Mouse (Mus musculus): Measurements from ENCODE around the gene D130043K22Rik. TPM values are rescaled to one million over a fixed set of nuclear protein-coding genes. Genes with fewer than 3 reads are reported as not detected.
A peak's percentile ranks its signal among the peaks of the same experiment; 100 is the strongest.

Gene D130043K22Rik
- polyA plus RNA-seq, 1 experiment from 2014 or later = 0.48 TPM

DNA sequence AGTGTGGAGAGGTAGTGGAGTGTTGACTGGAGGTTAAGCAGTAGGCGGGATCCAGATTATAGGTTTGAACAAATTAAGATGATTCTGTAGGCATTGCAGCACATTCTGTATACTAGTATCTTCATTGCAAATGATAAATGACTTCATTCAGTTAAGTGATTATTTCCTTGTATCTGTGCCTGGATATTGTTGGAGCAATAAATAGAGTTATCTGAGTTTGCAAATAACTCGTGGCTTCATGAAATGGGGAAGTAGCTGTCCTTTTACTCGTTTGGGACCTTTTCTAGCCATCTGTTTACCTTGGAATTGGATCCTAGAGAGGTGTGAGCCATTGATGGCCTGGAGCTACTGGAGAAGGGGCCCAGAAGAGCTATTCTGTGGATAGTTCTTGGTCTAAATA lies 5.1 kb upstream of the D130043K22Rik start:
- Histone ChIP-seq H3K9me3 (replicated peaks) (no peaks in the 10 kb centered on the region), H3K27me3 (ENCODE audit: low read depth, poor library complexity, severe bottlenecking) (no peaks in the 10 kb centered on the region), H3K4me1 (peaks cover 7% of the 10 kb centered on the region), H3K27ac (replicated peaks) (no peak overlapping the region), H3K4me3 (no peak overlapping the region), H3K36me3 (peaks cover 69% of the 10 kb centered on the region)
- no peak for DNase-seq (ENCODE audit: low spot score)
- WGBS = 83% methylated on average over 3 of the region's 3 CpGs

DNA sequence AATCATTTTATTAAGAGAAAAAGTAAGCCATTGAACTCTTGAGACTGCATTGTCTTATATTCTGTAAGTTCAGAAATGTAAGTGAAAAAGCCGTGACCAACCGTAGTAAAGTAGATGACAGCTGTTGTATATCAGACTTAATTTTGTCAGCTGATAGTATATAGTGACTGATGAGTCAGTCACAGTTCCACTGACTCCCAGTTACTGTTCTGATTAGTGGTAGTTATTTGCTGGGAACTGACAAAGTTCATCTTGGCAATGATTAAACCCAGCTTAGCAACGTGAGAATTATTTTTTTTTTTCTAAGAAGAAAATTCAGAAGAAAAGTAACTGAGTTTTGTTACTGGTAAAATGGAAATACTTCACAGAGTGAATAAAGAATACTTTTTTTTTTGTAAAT lies 3.2 kb upstream of the D130043K22Rik start:
- WGBS = 92% methylated on average over 3 of the region's 3 CpGs

DNA sequence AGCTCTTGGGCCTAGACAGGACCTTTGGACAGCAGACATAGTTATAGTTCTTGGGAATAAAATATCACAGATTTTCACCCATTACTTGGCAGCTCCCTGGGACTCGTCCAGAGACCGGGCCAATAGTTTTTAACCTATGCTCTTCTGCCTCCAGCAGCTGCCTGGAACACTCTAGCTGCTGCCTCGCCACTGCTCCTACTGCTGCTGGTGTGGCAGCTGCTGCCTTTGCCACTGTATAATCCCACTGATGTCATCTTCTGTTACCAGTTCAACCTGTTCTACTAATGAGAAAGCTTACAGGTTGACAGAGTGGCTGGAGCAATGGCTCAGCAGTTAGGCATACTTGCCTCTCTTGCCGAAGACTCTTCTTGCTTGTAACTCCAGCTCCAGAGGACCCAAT lies 4.4 kb downstream of the D130043K22Rik start:
- WGBS = 89% methylated on average over 4 of the region's 4 CpGs
- Histone ChIP-seq H3K27me3 (ENCODE audit: low read depth, poor library complexity, severe bottlenecking) (no peaks in the 10 kb centered on the region), H3K4me1 (peaks cover 12% of the 10 kb centered on the region), H3K27ac (replicated peaks) (no peak overlapping the region), H3K4me3 (no peak overlapping the region), H3K36me3 (no peaks in the 10 kb centered on the region), H3K9me3 (replicated peaks) (no peaks in the 10 kb centered on the region)
- DNase-seq (ENCODE audit: low spot score) = no peak

More for the DNA sequence above, 3.2 kb upstream of the D130043K22Rik start:
- H3K4me1 ChIP-seq = peaks cover 14% of the 10 kb centered on the region
- H3K9me3 ChIP-seq (replicated peaks) = no peaks in the 10 kb centered on the region
- H3K27ac ChIP-seq (replicated peaks) = no peak overlapping the region
- H3K4me3 ChIP-seq = no peak overlapping the region
- no peak for DNase-seq (ENCODE audit: low spot score)
- H3K27me3 ChIP-seq (ENCODE audit: low read depth, poor library complexity, severe bottlenecking) = no peaks in the 10 kb centered on the region
- peaks cover 52% of the 10 kb centered on the region for H3K36me3 ChIP-seq

DNA sequence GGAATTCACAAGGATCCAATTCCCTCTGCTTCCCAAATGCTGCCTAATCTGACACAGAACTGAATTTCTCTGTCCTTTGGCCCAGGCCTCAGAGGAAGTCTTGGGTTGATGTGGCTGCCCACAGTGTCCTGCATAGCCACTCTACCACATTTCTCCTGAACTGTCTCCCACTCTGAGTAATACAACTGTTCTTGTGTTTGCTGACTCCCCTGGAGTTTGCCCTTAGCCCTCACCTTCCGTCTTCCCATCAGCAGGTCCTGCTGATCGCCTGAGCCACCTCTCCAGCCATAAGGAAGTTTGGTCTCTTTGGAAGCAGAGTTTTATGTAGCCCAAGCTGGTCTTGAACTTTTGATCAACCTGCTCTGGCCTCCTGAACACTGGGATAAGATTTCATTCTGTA lies 7.1 kb downstream of the D130043K22Rik start:
- no peak for DNase-seq (ENCODE audit: low spot score)
- Histone ChIP-seq H3K9me3 (replicated peaks) (no peaks in the 10 kb centered on the region), H3K4me3 (no peak overlapping the region), H3K4me1 (no peaks in the 10 kb centered on the region), H3K36me3 (no peaks in the 10 kb centered on the region), H3K27ac (replicated peaks) (no peak overlapping the region), H3K27me3 (ENCODE audit: low read depth, poor library complexity, severe bottlenecking) (no peaks in the 10 kb centered on the region)
- 88% methylated on average over 2 of the region's 2 CpGs for WGBS

DNA sequence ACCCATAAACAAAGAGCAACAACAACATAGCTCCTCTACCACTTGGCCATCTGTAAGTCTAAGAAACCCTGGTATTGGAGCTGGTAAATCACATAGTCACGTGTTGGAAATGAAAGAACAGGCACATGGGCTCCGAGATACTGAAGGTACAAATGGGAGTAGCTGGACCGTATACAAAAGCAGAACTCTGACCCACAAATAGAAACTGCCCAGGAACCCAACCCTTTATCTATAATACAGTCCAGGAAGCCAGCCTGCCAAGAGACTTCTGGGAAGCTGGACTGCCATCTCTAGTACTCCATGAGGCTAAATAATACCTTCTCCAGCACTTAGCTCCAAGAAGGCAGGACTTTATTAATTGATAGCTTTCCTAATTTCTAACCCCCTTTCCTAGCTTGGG lies 7.6 kb downstream of the D130043K22Rik start:
- no peak for DNase-seq (ENCODE audit: low spot score)
- Histone ChIP-seq H3K27ac (replicated peaks) (no peak overlapping the region), H3K9me3 (replicated peaks) (no peaks in the 10 kb centered on the region), H3K4me1 (no peaks in the 10 kb centered on the region), H3K4me3 (no peak overlapping the region), H3K36me3 (no peaks in the 10 kb centered on the region), H3K27me3 (ENCODE audit: low read depth, poor library complexity, severe bottlenecking) (no peaks in the 10 kb centered on the region)
- 87% methylated on average over 3 of the region's 3 CpGs for WGBS

DNA sequence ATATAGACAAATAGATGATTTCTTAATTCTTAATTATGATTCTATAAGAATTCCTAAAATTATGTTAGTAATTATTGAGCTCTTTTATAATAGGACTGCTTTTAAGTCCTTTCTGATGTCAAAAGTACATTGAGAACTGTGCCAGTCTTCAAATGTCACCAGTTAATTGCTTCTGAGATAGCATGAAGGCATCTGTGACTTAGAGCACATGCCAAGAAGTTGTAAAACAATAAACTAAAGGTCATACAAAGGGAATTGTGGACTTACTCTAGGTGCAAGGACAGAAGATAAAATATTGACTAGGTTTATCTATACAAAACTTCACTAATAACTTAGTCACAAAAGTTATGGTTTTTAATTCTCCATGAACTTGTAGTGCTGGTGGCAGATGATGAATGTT lies 14.2 kb downstream of the D130043K22Rik start:
- Histone ChIP-seq H3K27me3 (ENCODE audit: low read depth, poor library complexity, severe bottlenecking) (no peaks in the 10 kb centered on the region), H3K4me3 (no peak overlapping the region), H3K27ac (replicated peaks) (no peak overlapping the region), H3K36me3 (no peaks in the 10 kb centered on the region), H3K4me1 (no peaks in the 10 kb centered on the region), H3K9me3 (replicated peaks) (no peaks in the 10 kb centered on the region)
- no peak for DNase-seq (ENCODE audit: low spot score)

DNA sequence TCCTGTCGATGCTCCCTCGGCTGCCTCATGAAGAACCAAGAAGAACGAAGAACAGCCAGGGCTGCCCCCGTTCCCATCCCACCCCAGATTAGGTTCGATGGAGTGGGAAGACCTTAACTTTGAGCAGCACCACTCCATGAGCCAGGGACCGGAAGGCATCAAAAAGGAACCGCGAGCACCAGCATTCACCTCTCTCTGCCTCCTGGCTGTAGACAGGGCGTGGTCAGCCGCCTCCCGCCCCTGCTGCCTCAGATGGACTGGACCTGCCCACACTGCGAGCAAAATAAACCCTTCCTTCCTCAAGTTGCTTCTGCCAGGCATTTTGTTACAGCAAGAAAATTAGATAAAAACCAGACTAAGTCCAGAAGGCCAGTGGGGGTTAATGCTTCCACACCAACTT lies 16.1 kb downstream of the D130043K22Rik start:
- H3K9me3 ChIP-seq (replicated peaks) = no peaks in the 10 kb centered on the region
- H3K36me3 ChIP-seq = no peaks in the 10 kb centered on the region
- H3K27me3 ChIP-seq (ENCODE audit: low read depth, poor library complexity, severe bottlenecking) = no peaks in the 10 kb centered on the region
- H3K27ac ChIP-seq (replicated peaks) = no peak overlapping the region
- DNase-seq (ENCODE audit: low spot score) = no peak
- H3K4me1 ChIP-seq = no peaks in the 10 kb centered on the region
- H3K4me3 ChIP-seq = no peak overlapping the region
- 79% methylated on average over 12 of the region's 12 CpGs for WGBS

DNA sequence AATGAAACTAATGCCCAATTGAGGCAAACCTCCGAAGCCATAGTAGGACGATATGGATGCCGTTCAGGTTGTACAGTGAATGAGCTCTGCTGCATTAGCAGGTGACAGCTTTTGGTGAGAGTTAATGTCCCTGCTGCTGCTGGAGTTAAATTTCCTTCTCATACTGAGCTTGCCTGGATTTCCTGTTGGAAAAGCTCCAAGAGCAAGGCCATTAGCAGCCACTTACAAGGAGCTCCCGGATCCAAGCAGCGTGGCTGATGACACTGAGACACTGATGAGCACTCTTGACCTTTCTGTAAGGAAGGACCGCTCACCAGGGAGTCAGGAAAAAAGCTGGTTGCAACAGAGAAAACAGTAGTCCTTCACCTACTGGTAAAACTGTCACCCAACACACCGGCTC lies 17.1 kb downstream of the D130043K22Rik start:
- Histone ChIP-seq H3K9me3 (replicated peaks) (no peaks in the 10 kb centered on the region), H3K27ac (replicated peaks) (no peak overlapping the region), H3K4me1 (peaks cover 8% of the 10 kb centered on the region; the same call in 1 of the 2 replicates), H3K4me3 (no peak overlapping the region), H3K27me3 (ENCODE audit: low read depth, poor library complexity, severe bottlenecking) (no peaks in the 10 kb centered on the region), H3K36me3 (no peaks in the 10 kb centered on the region)
- 93% methylated on average over 7 of the region's 7 CpGs for WGBS
- no peak for DNase-seq (ENCODE audit: low spot score)

DNA sequence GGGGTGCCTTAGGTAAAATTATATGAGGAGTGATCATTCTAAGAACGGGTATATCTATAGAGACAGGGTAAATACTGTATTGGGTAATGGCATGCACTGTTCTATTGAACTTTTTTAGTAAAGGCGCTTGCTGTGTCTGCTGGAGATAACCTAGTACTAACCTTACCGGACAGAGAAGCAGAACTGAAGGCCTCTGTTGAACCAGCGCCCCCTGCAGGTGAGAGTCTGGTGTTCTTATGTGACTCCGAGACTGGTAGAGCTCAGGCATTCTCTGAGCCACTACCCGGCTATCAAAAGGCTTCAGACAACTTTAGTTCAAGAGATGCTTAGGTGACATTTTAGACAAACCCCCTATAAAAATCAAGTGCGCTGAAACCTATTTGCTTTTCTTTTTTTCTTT lies 17.6 kb downstream of the D130043K22Rik start:
- no peaks in the 10 kb centered on the region for H3K27me3 ChIP-seq (ENCODE audit: low read depth, poor library complexity, severe bottlenecking)
- peaks cover 10% of the 10 kb centered on the region; the same call in 1 of the 2 replicates for H3K4me1 ChIP-seq
- DNase-seq (ENCODE audit: low spot score) = peak; percentile 30
- no peak overlapping the region for H3K27ac ChIP-seq (replicated peaks)
- H3K4me3 ChIP-seq = no peak overlapping the region
- no peaks in the 10 kb centered on the region for H3K36me3 ChIP-seq
- WGBS = 59% methylated on average over 7 of the region's 7 CpGs
- H3K9me3 ChIP-seq (replicated peaks) = no peaks in the 10 kb centered on the region

DNA sequence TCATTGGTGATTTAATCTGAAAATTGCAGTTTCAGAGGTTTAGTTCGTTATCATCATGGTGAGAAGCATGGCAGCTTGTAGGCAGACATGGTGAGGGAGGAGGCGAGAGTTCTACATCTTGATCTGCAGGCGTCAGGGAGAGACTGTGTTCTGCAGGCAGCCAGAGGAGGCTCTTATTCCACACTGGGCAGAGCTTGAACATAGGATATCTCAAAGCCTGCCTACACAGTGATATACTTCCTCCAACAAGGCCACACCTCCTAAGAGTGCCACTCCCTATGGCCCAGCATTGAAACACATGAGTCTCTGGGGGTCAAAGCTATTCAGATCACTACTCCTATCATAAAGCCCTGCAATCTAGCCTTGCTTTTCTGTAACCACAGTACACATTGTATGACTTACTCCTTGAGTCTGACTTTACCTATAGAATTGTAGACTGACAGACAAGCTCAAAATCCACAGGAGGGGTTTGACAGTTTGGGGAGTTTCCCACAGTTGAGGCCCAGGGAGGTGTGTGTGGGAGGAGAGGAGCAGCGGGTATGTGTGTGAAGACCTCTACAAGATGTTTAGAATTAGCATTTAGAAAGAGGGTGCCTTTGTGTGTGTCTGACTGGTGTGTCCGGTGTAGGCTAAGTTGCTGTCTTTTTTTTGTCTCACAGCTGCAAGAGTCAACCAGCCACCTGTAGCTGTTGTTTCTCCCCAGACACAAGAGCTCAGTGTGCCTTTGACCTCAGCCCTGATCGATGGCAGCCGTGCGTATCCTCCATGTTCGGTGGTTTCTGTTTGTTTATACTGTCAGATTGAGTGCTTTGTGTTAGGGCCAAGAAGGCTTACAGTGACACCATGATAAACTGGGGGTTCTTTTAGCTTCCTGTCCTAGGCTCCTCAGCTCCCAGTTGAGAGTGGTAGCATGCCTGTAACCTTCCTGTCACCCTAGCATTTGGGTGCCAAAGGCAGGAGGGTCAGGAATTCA lies 21.8 kb downstream of the D130043K22Rik start:
- no peak for DNase-seq (ENCODE audit: low spot score)
- Histone ChIP-seq H3K4me3 (no peak overlapping the region), H3K36me3 (no peaks in the 10 kb centered on the region), H3K4me1 (peaks cover 10% of the 10 kb centered on the region; the same call in 1 of the 2 replicates), H3K27ac (replicated peaks) (no peak overlapping the region), H3K27me3 (ENCODE audit: low read depth, poor library complexity, severe bottlenecking) (no peaks in the 10 kb centered on the region), H3K9me3 (replicated peaks) (no peaks in the 10 kb centered on the region)
- 80% methylated on average over 9 of the region's 9 CpGs for WGBS

DNA sequence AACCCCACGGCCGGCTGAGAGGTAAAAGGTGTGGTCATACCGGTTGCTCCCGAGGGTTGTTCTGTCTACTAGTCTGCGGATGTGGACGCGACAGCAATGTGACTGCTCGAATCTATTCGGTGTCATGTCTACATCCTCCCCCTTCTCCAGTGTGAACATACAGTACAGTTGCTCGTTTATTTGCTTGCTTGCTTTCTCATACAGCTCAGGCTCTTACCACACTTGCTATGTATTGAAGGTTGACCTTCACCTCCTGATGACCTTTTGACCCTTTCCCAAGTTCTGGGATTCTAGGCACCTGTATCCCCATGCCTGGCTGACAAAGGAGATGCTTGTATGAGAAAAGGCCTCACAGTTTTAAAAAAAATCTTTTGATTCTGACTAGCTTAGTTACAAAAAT lies 22.9 kb downstream of the D130043K22Rik start:
- Histone ChIP-seq H3K36me3 (no peaks in the 10 kb centered on the region), H3K4me3 (no peak overlapping the region), H3K4me1 (peaks cover 10% of the 10 kb centered on the region; the same call in 1 of the 2 replicates), H3K27me3 (ENCODE audit: low read depth, poor library complexity, severe bottlenecking) (no peaks in the 10 kb centered on the region), H3K9me3 (replicated peaks) (no peaks in the 10 kb centered on the region), H3K27ac (replicated peaks) (no peak overlapping the region)
- no peak for DNase-seq (ENCODE audit: low spot score)
- 95% methylated on average over 10 of the region's 10 CpGs for WGBS

DNA sequence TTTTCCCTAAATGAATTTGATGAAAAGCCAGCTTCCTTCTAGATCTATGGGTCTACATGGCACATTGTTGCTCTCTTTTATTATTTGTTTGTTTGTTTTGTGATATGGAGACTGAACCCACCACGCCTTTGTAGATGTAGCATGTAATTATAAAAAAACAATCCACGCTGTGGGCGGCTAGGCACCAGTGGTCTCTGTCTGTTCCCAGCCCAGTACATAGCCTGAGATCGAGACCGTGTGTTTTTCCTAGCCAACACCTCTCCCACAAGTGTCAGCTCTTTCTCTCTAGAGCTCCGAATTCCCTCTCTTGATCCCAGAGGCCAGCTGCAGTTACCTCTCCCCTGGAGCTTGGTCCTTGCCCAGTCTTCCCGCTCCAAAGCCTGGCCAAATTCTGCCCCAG lies 23.3 kb downstream of the D130043K22Rik start:
- WGBS = 94% methylated on average over 7 of the region's 7 CpGs
- no peaks in the 10 kb centered on the region for H3K27me3 ChIP-seq (ENCODE audit: low read depth, poor library complexity, severe bottlenecking)

DNA sequence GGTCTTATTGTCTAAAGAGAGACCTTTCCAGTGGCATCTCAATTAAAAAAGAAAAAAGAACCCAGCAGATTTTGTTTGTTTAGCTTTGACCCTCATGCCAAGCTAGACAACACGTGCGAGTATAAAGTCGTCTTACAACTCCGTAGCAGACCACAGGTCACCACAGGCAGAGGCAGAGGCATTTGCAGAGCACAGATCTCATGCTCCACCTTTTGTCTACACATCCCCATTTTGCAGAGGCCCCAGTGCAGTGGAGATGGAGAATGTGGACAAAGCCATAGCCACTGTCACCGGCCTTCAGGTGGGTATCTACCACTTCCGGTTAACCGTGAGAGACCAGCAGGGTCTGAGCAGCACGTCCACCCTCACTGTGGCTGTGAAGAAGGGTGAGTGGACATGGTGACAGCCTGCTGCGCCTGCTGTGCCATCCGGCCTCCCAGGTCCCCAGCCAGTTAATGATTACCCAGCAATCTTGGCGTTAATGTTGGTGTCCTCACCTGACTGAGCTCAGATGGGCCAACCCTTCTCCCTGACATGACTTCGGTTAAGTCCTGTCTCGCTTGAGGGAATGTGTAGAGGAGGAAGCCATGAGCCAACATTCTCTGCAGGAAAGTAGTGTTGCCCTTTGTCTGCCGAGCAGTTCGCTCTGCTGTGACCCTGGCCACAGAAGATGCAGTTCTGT lies 34.6 kb downstream of the D130043K22Rik start:
- H3K36me3 ChIP-seq = no peaks in the 10 kb centered on the region
- 91% methylated on average over 15 of the region's 15 CpGs for WGBS
- H3K4me3 ChIP-seq = no peak overlapping the region
- H3K4me1 ChIP-seq = no peaks in the 10 kb centered on the region
- no peaks in the 10 kb centered on the region for H3K27me3 ChIP-seq (ENCODE audit: low read depth, poor library complexity, severe bottlenecking)
- no peaks in the 10 kb centered on the region for H3K9me3 ChIP-seq (replicated peaks)
- DNase-seq (ENCODE audit: low spot score) = no peak
- H3K27ac ChIP-seq (replicated peaks) = no peak overlapping the region

More for the DNA sequence above, 23.3 kb downstream of the D130043K22Rik start:
- Histone ChIP-seq H3K4me1 (peaks cover 10% of the 10 kb centered on the region; the same call in 1 of the 2 replicates), H3K36me3 (no peaks in the 10 kb centered on the region), H3K27ac (replicated peaks) (no peak overlapping the region), H3K4me3 (no peak overlapping the region), H3K9me3 (replicated peaks) (no peaks in the 10 kb centered on the region)
- DNase-seq (ENCODE audit: low spot score) = no peak

Measured in midbrain, embryonic 10.5 days (tissue).